Mouse (Mus musculus) layer of hippocampus, adult 8-10 months (tissue): ENCODE data around the gene Maml1. TPM values are rescaled to one million over a fixed set of nuclear protein-coding genes. Genes with fewer than 3 reads are reported as not detected.
"Not testable (repeated sequence)": the region's sequence is repeated elsewhere in the genome, so short reads cannot be mapped to it uniquely, and the experiment has no call there.

ENCODE experiments used
- DNase-seq, 2 experiments: peaks; one replicate each; pipeline ENCODE4 v3.0.0; 2022; ENCODE audit warnings: low spot score in 2 of 2
- total RNA-seq, 4 experiments: library from RNA; stranded (reverse); gene quantifications; 2 replicates each; pipeline ENCODE4 v1.2.4; 2022

The Maml1 gene
- 10 to 100 TPM; 10.6 to 12.0 (median 11.6) TPM for total RNA-seq

GRCm38 (mm10) chr11:50292190-50292855 is at the start of gene Maml1:
Gene Maml1 (minus strand): TSS chr11:50292311.
- DNase-seq: peak; percentile 97 to 98

- DNase-seq: no peak
Observed at GRCm38 (mm10) chr11:50336891-50337290, 44.8 kb upstream of the Maml1 start.

GRCm38 (mm10) chr11:50336126-50336525 is 44.0 kb upstream of the Maml1 start:
- no peak for DNase-seq

GRCm38 (mm10) chr11:50333181-50333580 is 41.1 kb upstream of the Maml1 start:
- DNase-seq: no peak

GRCm38 (mm10) chr11:50329378-50329777 is 37.3 kb upstream of the Maml1 start:
- no peak for DNase-seq

GRCm38 (mm10) chr11:50328075-50328625 is 36.0 kb upstream of the Maml1 start:
- no peak for DNase-seq

GRCm38 (mm10) chr11:50326302-50326966 is 34.3 kb upstream of the Maml1 start:
- no peak for DNase-seq

- DNase-seq: peak; percentile 99
Observed at GRCm38 (mm10) chr11:50325496-50326301, 33.6 kb upstream of the Maml1 start, which contains the start of gene Canx. Gene Canx (minus strand): TSS chr11:50325673.

- DNase-seq: no peak
Observed at GRCm38 (mm10) chr11:50324751-50325471, 32.8 kb upstream of the Maml1 start.

- DNase-seq: no peak
Observed at GRCm38 (mm10) chr11:50323843-50324242, 31.7 kb upstream of the Maml1 start.

GRCm38 (mm10) chr11:50322345-50322744 is 30.2 kb upstream of the Maml1 start:
- no peak for DNase-seq

GRCm38 (mm10) chr11:50321239-50321638 is 29.1 kb upstream of the Maml1 start:
- no peak for DNase-seq

GRCm38 (mm10) chr11:50319343-50319742 is 27.2 kb upstream of the Maml1 start:
- DNase-seq: not testable (repeated sequence)

GRCm38 (mm10) chr11:50312803-50313202 is 20.7 kb upstream of the Maml1 start:
- DNase-seq: no peak

GRCm38 (mm10) chr11:50303406-50303805 is 11.3 kb upstream of the Maml1 start:
- no peak for DNase-seq

GRCm38 (mm10) chr11:50291321-50292165 is 568 bp downstream of the Maml1 start:
- DNase-seq: no peak

GRCm38 (mm10) chr11:50290486-50291225 is 1.5 kb downstream of the Maml1 start:
- no peak for DNase-seq

- no peak for DNase-seq
Observed at GRCm38 (mm10) chr11:50286428-50286827, 5.7 kb downstream of the Maml1 start.

GRCm38 (mm10) chr11:50285696-50286095 is 6.4 kb downstream of the Maml1 start:
- no peak for DNase-seq
